Mouse (Mus musculus) erythroblast, embryonic 14.5 days (primary cell): ENCODE results near the gene Dnaja3. TPM values are rescaled to one million over a fixed set of nuclear protein-coding genes. Genes with fewer than 3 reads are reported as not detected.

Experiments used
- H3K27me3 ChIP-seq: 2 replicates; pipeline ENCODE4 v1.6.1; 2012; ENCODE audit warnings: inconsistent platforms; ENCODE audit not compliant: control insufficient read depth
- H3K36me3 ChIP-seq: 2 replicates; pipeline ENCODE4 v1.6.1; 2012; ENCODE audit warnings: mild to moderate bottlenecking, inconsistent platforms; ENCODE audit not compliant: control insufficient read depth
- H3K4me1 ChIP-seq: 2 replicates; pipeline ENCODE4 v1.6.1; 2012; ENCODE audit warnings: inconsistent platforms; ENCODE audit not compliant: control insufficient read depth
- H3K4me3 ChIP-seq: replicated peaks from 2 replicates; pipeline ENCODE3; 2012; ENCODE audit warnings: moderate library complexity, mild to moderate bottlenecking, inconsistent platforms
- H3K9me3 ChIP-seq: 2 replicates; pipeline ENCODE4 v1.6.1; 2012; ENCODE audit warnings: low read length, inconsistent platforms, mixed read lengths; ENCODE audit not compliant: control insufficient read depth
- GATA1 ChIP-seq: IDR thresholded peaks from 2 replicates; pipeline ENCODE4 v1.6.1; 2012; ENCODE audit warnings: low read length, inconsistent platforms, mixed read lengths
- TAL1 ChIP-seq: IDR thresholded peaks from 3 replicates; pipeline ENCODE4 v1.6.1; 2012; ENCODE audit warnings: low read length, inconsistent platforms, mixed read lengths
- polyA plus RNA-seq: library from polyadenylated mRNA; stranded (reverse); fragments of >175 nt; gene quantifications from 2 replicates; pipeline ENCODE4 v1.2.3, GENCODE M21; 2012

Dnaja3 gene
- polyA plus RNA-seq: 0.66 and 0.80 TPM in 2 replicates

GRCm38 (mm10) chr16:4639831-4640237, at the start of gene Dnaja3, which contains the start of gene Vasn:
Gene Dnaja3, plus strand, starts transcription at chr16:4639989.
Gene Vasn, plus strand, starts transcription at chr16:4639941.
- peaks cover 50% of the 10 kb centered on the region for H3K4me1 ChIP-seq
- no peaks in the 10 kb centered on the region for H3K27me3 ChIP-seq
- H3K4me3 ChIP-seq: peak within 1 kb of the TSS; percentile 67
- H3K9me3 ChIP-seq: no peaks in the 10 kb centered on the region
- H3K36me3 ChIP-seq: peaks cover 17% of the 10 kb centered on the region
- no peak for TF ChIP-seq TAL1
- TF ChIP-seq GATA1: no peak

GRCm38 (mm10) chr16:4590236-4590635, 49.6 kb upstream of the Dnaja3 start:
- no peak overlapping the region for H3K4me3 ChIP-seq
- H3K27me3 ChIP-seq: peaks cover 39% of the 10 kb centered on the region
- TF ChIP-seq GATA1 (no peak), TAL1 (no peak)
- H3K4me1 ChIP-seq: peaks cover 35% of the 10 kb centered on the region
- no peaks in the 10 kb centered on the region for H3K36me3 ChIP-seq
- no peaks in the 10 kb centered on the region; the same call in 1 of the 2 replicates for H3K9me3 ChIP-seq

GRCm38 (mm10) chr16:4592909-4593875, 46.6 kb upstream of the Dnaja3 start:
- Histone ChIP-seq H3K4me1 (peaks cover 11% of the 10 kb centered on the region), H3K27me3 (peaks cover 63% of the 10 kb centered on the region), H3K4me3 (peak overlapping the region; percentile 47), H3K36me3 (no peaks in the 10 kb centered on the region), H3K9me3 (peaks cover 3% of the 10 kb centered on the region; the same call in 1 of the 2 replicates)
- no peak for TF ChIP-seq GATA1
- no peak for TF ChIP-seq TAL1

GRCm38 (mm10) chr16:4593971-4594813, 45.6 kb upstream of the Dnaja3 start, which contains the start of gene Glis2:
Gene Glis2, plus strand, starts transcription at chr16:4594713.
- H3K4me1 ChIP-seq: peaks cover 7% of the 10 kb centered on the region
- TF ChIP-seq TAL1: no peak
- no peak for TF ChIP-seq GATA1
- peaks cover 3% of the 10 kb centered on the region; the same call in 1 of the 2 replicates for H3K9me3 ChIP-seq
- peaks cover 63% of the 10 kb centered on the region for H3K27me3 ChIP-seq
- peak within 1 kb of the TSS; percentile 53 for H3K4me3 ChIP-seq
- H3K36me3 ChIP-seq: no peaks in the 10 kb centered on the region

- peaks cover 63% of the 10 kb centered on the region for H3K27me3 ChIP-seq
- TF ChIP-seq TAL1 (no peak), GATA1 (no peak)
- no peaks in the 10 kb centered on the region for H3K36me3 ChIP-seq
- peaks cover 7% of the 10 kb centered on the region for H3K4me1 ChIP-seq
- H3K4me3 ChIP-seq: peak overlapping the region; percentile 53
- H3K9me3 ChIP-seq: peaks cover 3% of the 10 kb centered on the region; the same call in 1 of the 2 replicates
These were observed 44.8 kb upstream of the Dnaja3 start for GRCm38 (mm10) chr16:4594814-4595526.

- H3K9me3 ChIP-seq: peaks cover 3% of the 10 kb centered on the region; the same call in 1 of the 2 replicates
- no peak for TF ChIP-seq GATA1
- TF ChIP-seq TAL1: no peak
- H3K4me3 ChIP-seq: peak overlapping the region; percentile 53
- no peaks in the 10 kb centered on the region for H3K36me3 ChIP-seq
- peaks cover 7% of the 10 kb centered on the region for H3K4me1 ChIP-seq
- H3K27me3 ChIP-seq: peaks cover 63% of the 10 kb centered on the region
These were observed 44.2 kb upstream of the Dnaja3 start for GRCm38 (mm10) chr16:4595527-4595963.

- H3K36me3 ChIP-seq: no peaks in the 10 kb centered on the region
- peaks cover 3% of the 10 kb centered on the region; the same call in 1 of the 2 replicates for H3K9me3 ChIP-seq
- H3K4me1 ChIP-seq: peaks cover 11% of the 10 kb centered on the region
- no peak overlapping the region for H3K4me3 ChIP-seq
- TF ChIP-seq TAL1 (no peak), GATA1 (no peak)
- peaks cover 60% of the 10 kb centered on the region for H3K27me3 ChIP-seq
These were observed 43.6 kb upstream of the Dnaja3 start for GRCm38 (mm10) chr16:4596141-4596728.

- Histone ChIP-seq H3K4me3 (no peak overlapping the region), H3K9me3 (peaks cover 3% of the 10 kb centered on the region; the same call in 1 of the 2 replicates), H3K27me3 (peaks cover 59% of the 10 kb centered on the region), H3K4me1 (peaks cover 12% of the 10 kb centered on the region), H3K36me3 (no peaks in the 10 kb centered on the region)
- no peak for TF ChIP-seq TAL1
- TF ChIP-seq GATA1: no peak
These were observed 43.0 kb upstream of the Dnaja3 start for GRCm38 (mm10) chr16:4596836-4597235.
